Mouse (Mus musculus): Measurements from ENCODE around the gene Stambp. TPM values are rescaled to one million over a fixed set of nuclear protein-coding genes. Genes with fewer than 3 reads are reported as not detected.

Gene Stambp
- polyA plus RNA-seq, 1 experiment: 38.7 TPM

DNA sequence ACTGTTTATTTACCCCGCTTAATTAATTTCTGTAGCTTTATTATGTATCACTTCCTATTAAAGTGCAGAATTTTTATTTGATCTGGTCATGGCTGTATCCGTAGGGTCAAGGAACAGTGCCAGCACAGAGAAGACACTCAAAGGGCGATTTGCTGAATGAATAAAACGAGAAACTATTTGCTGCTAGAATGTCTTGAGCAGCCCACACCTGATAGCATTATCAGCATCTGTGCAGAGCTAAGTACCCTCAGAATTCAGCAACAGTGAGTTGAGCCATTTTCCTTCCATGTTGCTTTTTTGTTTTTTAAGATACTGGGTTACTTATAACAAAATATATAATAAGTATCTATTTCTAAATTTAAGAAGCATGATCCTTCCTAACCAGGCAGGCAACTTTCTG lies 67.0 kb downstream of the Stambp start:
- no peak for DNase-seq (ENCODE audit: extremely low spot score in 1 of 2, low spot score in 1 of 2)

DNA sequence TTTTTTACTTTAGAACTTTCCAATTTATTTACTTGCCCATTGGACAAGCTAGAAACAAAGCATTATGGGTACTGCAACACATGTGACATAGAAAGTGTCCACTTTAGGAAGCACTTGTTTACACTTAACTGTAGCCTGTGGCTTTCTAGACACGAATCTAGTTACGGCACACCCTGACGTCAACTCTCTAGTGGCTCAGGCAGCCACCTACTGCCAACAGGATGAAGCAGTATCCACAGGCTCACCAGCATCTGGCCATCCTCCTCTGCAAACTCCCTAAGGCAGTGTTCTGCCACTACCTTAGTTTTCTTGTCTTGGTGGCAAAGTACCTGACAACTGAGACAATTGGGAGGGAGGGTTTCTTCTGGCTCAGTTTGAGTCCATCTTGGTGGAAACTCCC lies 69.2 kb downstream of the Stambp start:
- no peak for DNase-seq (ENCODE audit: extremely low spot score in 1 of 2, low spot score in 1 of 2)

DNA sequence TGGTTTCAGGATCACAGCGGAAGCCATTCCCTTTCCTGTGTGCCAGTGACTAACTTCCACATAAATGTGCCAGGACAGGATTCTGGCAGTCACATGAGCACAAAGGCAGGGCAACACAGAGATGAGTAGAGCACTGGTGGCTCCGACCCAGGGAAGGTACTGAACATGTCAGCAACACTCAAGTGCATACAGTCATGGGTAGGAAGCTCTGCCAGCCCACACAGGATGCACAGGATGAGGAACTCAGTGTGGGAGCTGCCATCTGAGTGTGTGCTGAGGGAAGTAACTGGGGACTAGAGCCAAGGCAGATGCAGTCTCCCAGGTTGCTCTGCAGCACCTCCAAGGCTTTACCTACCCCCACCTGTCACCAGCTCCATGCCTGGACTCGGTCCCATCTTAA lies 69.9 kb downstream of the Stambp start:
- DNase-seq (ENCODE audit: extremely low spot score in 1 of 2, low spot score in 1 of 2): peak in 1 of 2 experiments; percentile 66

DNA sequence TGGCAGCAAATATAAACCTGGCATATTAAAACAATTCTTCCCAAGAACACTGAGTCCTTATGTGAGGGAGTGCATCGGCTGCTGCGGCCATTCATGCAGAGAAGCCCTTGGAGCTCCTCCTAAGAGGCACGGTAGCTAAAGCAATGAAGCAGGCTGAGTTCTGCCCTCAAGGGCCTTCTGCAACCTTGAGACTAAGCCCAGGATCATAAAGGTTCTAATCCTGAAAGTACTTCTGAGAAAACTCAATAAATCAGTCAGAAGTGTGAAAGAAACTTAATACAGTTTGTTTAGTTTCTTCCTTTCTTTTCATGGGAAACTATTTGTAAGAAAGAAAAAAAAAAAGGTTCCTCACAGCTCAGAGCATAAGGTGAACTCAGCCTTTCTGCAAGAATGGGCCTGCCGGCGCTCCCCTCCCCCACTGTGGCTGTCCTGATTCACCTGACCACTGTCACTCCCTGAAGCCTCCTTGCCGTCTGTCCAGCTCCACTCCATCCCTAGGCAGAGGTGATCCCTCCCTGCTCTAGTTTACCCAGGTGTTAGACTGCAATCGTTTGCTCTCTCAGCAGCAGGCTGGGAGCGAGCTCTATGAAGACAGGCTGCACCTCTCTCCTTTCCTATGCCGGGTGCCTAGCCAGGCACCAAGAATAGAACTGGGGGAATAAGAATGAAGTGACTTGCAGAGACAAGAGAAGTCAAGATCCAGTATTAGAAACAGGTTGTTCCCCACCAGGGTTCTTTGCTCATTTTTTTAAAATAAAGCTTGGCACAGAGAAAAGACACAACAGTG lies 70.8 kb downstream of the Stambp start:
- no peak for DNase-seq (ENCODE audit: extremely low spot score in 1 of 2, low spot score in 1 of 2)

DNA sequence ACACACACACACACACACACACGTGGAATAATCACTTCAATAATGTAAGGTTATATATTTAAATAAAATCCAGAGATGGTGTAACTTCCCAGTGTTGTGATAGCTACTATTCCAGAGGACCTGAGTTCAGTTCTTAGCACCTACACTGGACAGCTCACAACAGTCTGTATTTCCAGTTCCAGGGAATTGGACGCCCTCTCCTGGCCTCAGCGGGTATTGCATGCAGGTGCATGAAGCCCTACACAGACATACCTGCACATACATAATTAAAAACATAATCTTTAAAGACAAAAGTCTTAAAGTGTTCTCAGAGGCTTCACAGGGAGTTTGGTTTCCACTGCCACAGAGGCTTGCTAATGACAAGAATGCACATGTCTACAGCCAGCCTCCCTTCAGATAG lies 72.1 kb downstream of the Stambp start:
- DNase-seq (ENCODE audit: extremely low spot score in 1 of 2, low spot score in 1 of 2): no peak

DNA sequence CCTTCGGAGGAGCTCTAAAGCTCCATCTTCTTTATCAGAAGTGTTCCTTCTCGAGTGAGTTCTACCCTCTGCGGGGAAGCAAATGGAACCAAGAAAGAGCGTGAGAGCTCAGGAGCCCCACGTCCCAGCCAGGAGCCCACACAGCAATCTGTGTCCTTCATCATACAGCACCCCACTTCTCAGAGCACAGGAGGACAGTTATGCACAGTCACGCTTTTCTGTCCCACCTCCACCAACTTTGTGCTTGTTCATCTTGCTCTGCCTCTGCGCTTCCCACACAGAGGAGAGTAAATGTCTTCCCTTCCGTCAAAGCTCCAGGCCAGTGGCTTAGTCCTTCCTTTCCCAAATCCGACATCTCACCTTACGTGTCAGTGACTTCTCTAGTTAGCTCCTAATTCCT lies 73.5 kb downstream of the Stambp start:
- DNase-seq (ENCODE audit: extremely low spot score in 1 of 2, low spot score in 1 of 2): peak; percentile 28 to 72

DNA sequence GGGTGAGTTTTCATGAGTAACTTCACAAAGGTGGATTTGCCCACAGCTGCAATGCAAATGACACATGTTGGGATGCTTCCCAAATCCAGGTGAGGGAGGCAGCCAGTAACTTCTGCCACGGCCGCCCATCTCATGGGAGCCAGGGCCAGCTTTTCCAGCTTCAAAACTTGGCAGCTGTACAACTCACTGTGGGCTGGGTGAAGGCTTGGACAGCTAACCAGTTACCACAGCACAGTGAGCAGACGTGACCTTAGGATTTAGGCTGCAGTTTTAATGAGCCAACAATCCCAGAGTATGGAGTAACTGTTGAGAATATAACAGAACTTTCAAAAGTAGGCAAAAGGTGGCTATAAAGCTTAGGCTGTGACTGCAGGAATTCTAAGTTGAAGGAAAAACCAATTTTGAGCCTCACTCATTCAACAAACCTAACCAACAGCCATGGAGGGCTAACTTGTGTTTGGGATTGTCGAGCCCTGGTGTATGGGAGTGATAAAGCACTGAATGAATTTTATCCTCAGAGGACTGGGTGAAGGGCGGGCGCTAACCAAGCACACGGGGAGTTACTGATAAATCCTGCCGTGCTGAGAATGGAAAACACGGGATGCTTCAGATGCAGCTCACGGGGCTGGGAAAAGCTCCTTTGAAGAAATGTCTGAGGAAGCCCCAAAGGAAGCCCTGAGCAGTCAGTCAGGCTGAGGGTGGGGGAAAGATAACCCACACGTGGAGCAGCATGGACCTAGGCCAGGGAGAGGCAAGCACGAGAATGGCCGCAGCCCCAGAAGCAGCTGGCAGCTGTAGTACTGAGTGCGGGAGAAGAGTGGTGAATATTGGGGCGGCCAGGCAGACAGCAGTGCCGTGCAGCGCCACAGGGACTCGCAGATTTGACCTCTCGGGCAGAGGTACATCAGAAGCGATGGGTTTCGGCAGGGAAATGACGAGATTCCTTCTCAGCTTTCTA lies 75.5 kb downstream of the Stambp start:
- DNase-seq (ENCODE audit: extremely low spot score in 1 of 2, low spot score in 1 of 2): no peak

DNA sequence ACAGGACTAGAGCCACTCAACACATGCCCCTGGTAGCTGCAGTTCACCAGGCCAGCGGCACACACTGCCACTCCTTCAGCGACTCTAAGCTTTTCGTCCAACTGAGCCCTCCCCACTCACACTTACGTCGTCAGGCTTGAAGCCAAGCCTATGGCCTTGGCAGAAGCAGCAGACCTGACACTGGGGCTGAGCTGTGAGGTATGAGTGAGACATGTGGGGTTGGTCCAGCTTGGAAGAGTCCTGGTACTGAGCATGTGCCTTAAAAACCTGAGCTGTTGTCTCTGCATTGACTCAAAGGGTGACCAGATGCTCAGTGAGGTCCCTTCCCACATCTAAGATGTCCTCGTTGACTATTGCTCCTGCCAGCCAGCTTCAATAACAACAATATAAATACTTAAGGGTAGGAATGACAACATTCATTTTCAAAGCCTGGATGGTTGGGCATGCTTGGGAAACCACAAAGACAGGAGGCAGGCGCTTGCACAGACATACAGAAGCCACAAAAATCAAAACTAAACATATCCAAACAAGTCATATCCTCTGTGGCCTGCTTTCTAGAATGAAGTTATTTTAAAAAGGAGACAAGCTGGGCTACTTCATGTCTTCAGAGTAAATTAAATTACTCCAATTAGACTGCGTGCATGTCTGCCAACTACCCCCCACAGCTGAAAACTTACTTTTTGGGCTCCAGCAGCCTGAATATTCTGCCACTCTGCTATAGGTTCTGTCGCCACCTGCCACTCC lies 76.3 kb downstream of the Stambp start:
- no peak for DNase-seq (ENCODE audit: extremely low spot score in 1 of 2, low spot score in 1 of 2)

Other genes with a start within 250 kb of the Stambp start
- 6.3 and 6.9 TPM in 2 replicates for gene Mthfd2, start 246.8 kb downstream of the Stambp start, polyA plus RNA-seq (2012; rRNA removed)
- gene Mob1a, start 246.7 kb downstream of the Stambp start, polyA plus RNA-seq (2012; rRNA removed): 16.3 and 19.2 TPM in 2 replicates
- gene Bola3, start 223.6 kb downstream of the Stambp start, polyA plus RNA-seq (2012; rRNA removed): 41.8 and 73.9 TPM in 2 replicates
- gene Tet3, start 113.6 kb downstream of the Stambp start, polyA plus RNA-seq (2012; rRNA removed): 18.9 and 19.6 TPM in 2 replicates
- 48.0 and 64.1 TPM in 2 replicates for gene Dguok, start 65.8 kb downstream of the Stambp start, polyA plus RNA-seq (2012; rRNA removed)
- 0.76 and 1.7 TPM in 2 replicates for gene Actg2, start 36.5 kb downstream of the Stambp start, polyA plus RNA-seq (2012; rRNA removed)
- gene Clec4f, start 83.5 kb upstream of the Stambp start, polyA plus RNA-seq (2012; rRNA removed): not detected in 2 replicates
- 0.06 TPM in 1 of 2 replicates, not detected in the other for gene Cd207, start 105.1 kb upstream of the Stambp start, polyA plus RNA-seq (2012; rRNA removed)
- gene Vax2, start 138.5 kb upstream of the Stambp start, polyA plus RNA-seq (2012; rRNA removed): not detected in 2 replicates
- 0.06 and 0.11 TPM in 2 replicates for gene Atp6v1b1, start 170.3 kb upstream of the Stambp start, polyA plus RNA-seq (2012; rRNA removed)
- not detected in 2 replicates for gene Ankrd53, start 189.9 kb upstream of the Stambp start, polyA plus RNA-seq (2012; rRNA removed)
- 38.0 and 41.4 TPM in 2 replicates for gene Tex261, start 203.1 kb upstream of the Stambp start, polyA plus RNA-seq (2012; rRNA removed)
- 40.1 and 47.0 TPM in 2 replicates for gene Nagk, start 222.3 kb upstream of the Stambp start, polyA plus RNA-seq (2012; rRNA removed)

Measured in frontal cortex, adult 2 months (tissue).